Mouse (Mus musculus) forelimb bud, embryonic 11.5 days (tissue): ENCODE measurements around the gene Ddx1.

Source experiments
- DNase-seq: peaks from one replicate; pipeline ENCODE4 v3.0.0-alpha.2; 2012; ENCODE audit warnings: low read depth, low spot score

Gene Ddx1

DNA sequence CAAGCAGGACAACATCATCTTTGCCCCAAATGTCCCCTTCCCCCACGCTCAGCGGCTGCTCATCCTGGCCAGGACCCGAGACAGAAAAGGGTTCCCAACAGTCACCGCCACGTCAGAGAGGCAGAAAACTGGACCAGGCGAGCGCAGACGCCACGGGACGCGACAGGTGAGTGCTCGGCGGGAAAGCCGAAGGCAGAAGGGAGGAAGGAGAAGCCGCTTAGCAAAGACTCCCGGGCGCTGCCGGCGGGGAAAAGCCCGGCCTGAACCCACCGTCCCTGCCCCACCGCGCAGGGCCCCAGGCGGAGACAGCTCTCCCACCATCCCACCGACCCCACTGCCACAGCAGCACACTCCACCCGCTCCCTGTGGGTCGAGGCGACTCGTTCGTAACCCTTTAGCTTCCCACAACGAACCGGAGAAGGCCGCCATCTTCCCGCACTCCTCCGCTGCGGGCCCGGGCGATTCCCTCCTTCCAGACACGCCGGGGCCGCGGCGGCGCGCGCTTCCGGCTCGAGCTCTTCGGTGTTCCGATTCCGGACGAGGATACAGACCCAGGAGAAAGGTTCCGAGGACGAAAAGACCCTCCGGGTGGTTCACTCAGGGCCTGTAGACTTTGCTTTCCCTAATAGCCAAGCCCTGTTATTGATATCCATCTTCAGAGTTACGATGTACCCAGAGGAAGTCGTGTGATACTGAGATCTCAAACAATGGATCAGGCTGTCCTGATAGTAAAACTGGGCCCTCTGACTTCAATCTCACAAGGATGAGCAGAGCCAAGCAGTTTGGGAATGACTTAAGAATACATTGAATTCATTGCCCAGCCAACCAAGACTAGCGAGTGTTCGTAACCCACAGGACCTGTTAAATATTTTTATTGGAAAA is at the start of gene Ddx1:
Gene Ddx1 (minus strand): TSS at position 523 of the 882 bp plus-strand sequence.
- DNase-seq: peak; percentile 83

DNA sequence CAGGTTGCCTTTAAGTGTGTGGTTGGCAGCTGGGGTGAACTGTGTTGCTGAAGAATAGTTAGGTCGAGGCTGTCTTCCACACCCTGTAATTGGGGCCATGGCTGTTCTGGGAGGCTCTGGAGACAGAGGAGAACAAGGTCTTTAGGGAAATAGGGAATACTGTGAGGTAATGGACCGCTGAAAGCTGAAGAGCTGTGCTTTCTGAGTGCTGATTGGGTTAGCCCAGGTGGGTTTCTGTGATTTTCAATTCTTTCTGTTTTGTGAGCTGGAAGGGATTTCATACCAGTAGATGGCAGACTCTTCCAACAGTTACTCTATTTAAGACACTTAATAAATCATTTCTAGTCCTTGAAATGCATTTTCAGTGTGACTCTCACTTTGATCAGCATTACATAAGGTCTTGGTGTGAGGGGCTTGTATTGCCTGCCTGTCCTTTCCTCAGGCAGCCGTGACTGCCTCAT is 44.4 kb upstream of the Ddx1 start:
- peak; percentile 75 for DNase-seq

- no peak for DNase-seq
These were observed 42.4 kb upstream of the Ddx1 start for GRCm38 (mm10) chr12:13291453-13291852.

DNA sequence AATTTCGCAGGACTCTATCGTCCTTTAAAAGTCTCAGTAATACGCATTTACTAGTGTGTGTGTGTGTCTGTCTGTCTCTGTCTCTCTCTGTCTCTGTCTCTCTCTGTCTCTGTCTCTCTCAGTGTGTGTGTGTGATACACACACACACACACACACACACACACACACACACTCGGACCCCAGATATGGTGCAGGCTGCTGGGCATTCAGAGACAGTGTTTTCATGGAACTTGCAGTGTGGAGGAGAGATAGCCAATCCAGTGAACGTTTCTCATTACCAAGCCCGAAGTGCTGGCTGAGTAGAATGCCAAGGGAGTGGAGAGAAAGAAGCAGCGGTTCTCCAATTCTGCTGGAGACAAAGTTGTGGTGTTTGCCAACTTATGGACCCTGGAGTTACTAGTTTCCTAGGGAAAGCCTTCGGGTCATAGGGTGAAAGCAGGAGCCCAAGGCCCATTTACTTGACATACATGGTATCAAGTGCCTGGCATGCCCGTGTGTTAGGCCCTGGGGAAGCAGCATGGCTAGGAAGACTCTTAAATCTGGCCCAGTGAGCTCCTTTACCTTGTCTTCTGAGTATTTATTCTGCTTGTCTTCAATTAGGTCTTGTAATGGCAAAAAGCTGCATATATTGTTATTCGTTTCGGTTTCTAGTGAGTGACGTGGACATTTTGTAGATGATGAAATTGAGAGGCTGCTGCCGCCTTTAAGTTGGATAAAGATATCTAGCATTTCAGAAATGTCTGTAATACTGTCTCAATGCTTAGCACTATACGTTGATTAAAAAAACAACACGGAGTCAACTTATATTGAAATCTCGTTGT is 20.8 kb upstream of the Ddx1 start:
- no peak for DNase-seq

DNA sequence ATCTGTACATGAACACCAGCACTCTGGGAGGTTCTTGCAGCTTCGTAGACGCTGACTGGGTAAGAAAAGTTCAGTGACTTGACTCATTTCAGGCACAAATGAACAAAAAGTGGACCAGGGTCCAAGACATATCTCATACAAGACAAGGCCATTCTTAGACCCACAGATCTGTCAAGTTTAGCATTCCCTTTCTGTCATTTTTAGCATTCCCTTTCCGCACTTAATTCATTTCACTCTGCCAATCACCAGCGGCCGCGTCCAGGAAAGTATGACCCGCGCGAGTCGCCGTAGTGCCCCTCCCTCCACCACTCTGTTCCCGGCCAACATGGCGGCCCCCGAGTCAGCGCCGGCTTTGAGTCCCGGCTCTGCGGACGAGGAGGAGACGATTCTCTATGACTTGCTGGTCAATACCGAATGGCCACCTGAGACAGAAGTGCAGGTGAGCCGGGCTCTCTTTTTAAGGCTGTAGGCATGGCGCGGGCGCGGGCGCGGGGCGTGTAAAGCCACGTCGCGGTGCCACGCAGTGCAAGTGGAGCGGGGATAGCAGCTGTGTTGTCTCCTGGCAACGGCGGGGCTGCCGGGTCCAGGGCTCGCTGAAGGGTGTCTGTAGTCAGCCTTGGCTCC is 19.9 kb upstream of the Ddx1 start, which contains the start of gene Nbas:
Gene Nbas (plus strand): TSS at position 308 of the 624 bp plus-strand sequence.
- DNase-seq: peak; percentile 78

DNA sequence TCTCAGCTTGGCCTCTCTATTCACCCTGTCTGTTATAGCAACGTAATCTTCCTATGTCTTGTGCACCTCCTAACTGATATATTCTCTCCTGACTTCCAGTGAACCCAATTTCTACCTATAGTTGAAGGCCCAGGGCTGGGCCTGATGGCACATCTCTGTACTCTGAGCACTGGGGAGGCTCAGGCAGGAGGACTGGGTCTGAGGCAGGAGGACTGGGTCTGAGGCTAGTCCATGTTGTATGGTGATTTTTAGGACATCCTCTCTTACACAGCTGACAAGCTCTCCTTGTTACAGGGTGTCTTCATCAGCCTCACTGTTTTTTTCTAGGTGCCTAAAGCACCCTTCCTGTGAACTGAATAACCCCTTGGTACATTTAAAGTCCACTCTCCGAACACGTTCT is 19.4 kb upstream of the Ddx1 start:
- no peak for DNase-seq

GRCm38 (mm10) chr12:13255701-13256100 is 6.7 kb upstream of the Ddx1 start:
- DNase-seq: no peak

DNA sequence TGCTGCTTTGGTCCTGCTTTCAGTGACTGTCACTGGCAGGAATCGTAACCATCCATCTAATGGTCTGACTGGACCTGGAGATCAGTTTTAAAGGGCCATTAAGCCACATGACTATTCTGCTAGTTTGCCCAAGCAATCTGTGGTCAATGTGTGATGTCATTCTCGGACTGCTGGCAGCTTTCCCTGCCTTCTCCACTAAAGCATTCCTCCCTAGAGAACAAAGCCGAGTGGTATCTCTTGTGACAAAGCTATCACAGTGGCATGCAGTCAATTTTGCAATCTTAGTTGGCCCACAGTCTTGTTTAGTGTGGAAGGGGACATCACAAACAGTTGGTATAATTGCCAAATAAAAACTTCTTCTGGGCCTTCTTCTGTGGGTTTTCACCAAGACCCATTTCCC is 6.1 kb upstream of the Ddx1 start:
- no peak for DNase-seq

GRCm38 (mm10) chr12:13249573-13249919 is 533 bp upstream of the Ddx1 start:
- DNase-seq: no peak

DNA sequence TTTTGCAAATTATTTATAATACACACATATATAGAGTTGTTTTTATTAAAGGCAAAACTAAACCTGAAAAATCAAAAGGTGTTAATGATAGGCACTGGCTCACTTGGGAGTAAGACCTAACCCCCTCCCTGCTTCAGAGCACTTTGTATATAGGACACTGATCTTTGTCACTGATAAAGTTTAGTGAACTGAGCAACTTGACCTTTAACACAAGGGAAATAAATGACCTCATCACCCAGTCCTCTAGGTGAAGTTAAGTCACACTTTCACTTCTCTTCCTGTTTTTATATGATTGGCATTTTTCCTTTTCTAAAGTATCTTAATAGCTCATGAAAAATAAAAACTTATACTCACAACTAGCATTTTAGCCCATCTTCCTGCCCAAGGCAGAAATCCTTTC is 6.6 kb downstream of the Ddx1 start:
- DNase-seq: no peak

- no peak for DNase-seq
These were observed 30.9 kb downstream of the Ddx1 start for GRCm38 (mm10) chr12:13218101-13218514.

- DNase-seq: no peak
These were observed 31.4 kb downstream of the Ddx1 start for GRCm38 (mm10) chr12:13217568-13217967.

GRCm38 (mm10) chr12:13216501-13217103 is 32.4 kb downstream of the Ddx1 start:
- DNase-seq: no peak

GRCm38 (mm10) chr12:13214345-13215278 is 34.4 kb downstream of the Ddx1 start:
- peak; percentile 94 for DNase-seq

GRCm38 (mm10) chr12:13211746-13212482 is 37.1 kb downstream of the Ddx1 start:
- no peak for DNase-seq

DNA sequence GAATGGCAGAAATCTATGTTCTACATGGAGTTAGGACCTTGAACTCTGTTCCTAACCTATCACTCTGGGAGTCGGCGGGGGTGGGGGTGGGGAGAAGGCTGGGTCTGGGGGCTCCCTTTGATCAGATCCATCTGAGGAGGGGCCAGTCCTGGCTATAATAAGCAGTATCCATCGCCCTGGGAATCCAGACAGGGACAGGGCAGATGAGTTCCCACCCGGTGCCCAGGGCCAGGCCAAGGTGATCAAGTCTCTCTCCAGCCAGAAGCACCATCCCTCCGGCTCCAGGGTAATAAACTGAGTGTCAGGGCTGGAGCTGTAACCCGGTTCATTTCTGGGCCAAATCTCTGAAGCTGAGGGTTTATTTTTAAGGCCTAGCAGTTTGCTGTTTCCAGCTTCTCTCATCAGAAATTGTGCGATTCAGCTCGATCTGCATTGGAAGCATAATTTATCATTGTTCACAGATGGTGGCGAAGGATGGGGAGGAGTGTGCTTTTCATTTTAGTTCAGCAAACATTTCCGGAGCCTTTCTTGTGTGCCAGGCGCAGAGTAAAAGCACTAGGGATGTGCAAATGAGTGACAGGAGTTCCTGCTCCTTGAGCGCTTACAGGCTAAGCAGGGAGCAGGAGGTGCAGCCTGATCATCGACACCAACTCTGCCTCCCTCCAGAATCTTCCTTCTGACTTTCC is 39.2 kb downstream of the Ddx1 start:
- DNase-seq: no peak

GRCm38 (mm10) chr12:13208983-13209451 is 40.0 kb downstream of the Ddx1 start:
- DNase-seq: no peak

GRCm38 (mm10) chr12:13208517-13208916 is 40.5 kb downstream of the Ddx1 start:
- DNase-seq: no peak

- no peak for DNase-seq
These were observed 41.9 kb downstream of the Ddx1 start for GRCm38 (mm10) chr12:13207099-13207498.
